Mouse (Mus musculus) midbrain, embryonic 10.5 days (tissue): Measurements from ENCODE around the gene Slc7a8. TPM values are rescaled to one million over a fixed set of nuclear protein-coding genes. Genes with fewer than 3 reads are reported as not detected.
A peak's percentile ranks its signal among the peaks of the same experiment; 100 is the strongest.

Experiments used
- DNase-seq: peaks from one replicate; pipeline ENCODE4 v3.0.0-alpha.2; 2017; ENCODE audit warnings: low spot score
- H3K27ac ChIP-seq: fragments of 300-500 bp; sonication (generic); replicated peaks from 2 replicates; pipeline ENCODE4 v1.5.1; 2016; ENCODE audit warnings: mild to moderate bottlenecking
- H3K27me3 ChIP-seq: fragments of 300-500 bp; sonication (generic); 2 replicates; pipeline ENCODE4 v1.6.1; 2016; ENCODE audit warnings: low read depth, mild to moderate bottlenecking; ENCODE audit not compliant: poor library complexity, severe bottlenecking
- H3K36me3 ChIP-seq: fragments of 300-500 bp; sonication (generic); 2 replicates; pipeline ENCODE4 v1.6.1; 2016; ENCODE audit warnings: mild to moderate bottlenecking, moderate library complexity
- H3K4me1 ChIP-seq: fragments of 300-500 bp; sonication (generic); 2 replicates; pipeline ENCODE4 v1.6.1; 2016
- H3K4me3 ChIP-seq: fragments of 300-500 bp; sonication (generic); 2 replicates; pipeline ENCODE4 v1.5.1; 2016; ENCODE audit warnings: mild to moderate bottlenecking, moderate library complexity
- H3K9me3 ChIP-seq: fragments of 300-500 bp; sonication (generic); replicated peaks from 2 replicates; pipeline ENCODE4 v1.6.1; 2016; ENCODE audit warnings: mild to moderate bottlenecking
- WGBS: fragments of 180-500 bp; shearing (Covaris S2); methylation state at CpG from one replicate; pipeline ENCODE4 v1.1.7; 2016; 5-methylcytosine and 5-hydroxymethylcytosine counted together
- polyA plus RNA-seq: library from polyadenylated mRNA; unstranded; fragments of >200 nt; fragmentation: Nextera tagmentation; extraction: Ambion mirVana; gene quantifications from 2 replicates; pipeline ENCODE4 v1.2.1, GENCODE M21; 2016

Gene Slc7a8
- polyA plus RNA-seq, 1 experiment from 2014 or later = 1.8 TPM

DNA sequence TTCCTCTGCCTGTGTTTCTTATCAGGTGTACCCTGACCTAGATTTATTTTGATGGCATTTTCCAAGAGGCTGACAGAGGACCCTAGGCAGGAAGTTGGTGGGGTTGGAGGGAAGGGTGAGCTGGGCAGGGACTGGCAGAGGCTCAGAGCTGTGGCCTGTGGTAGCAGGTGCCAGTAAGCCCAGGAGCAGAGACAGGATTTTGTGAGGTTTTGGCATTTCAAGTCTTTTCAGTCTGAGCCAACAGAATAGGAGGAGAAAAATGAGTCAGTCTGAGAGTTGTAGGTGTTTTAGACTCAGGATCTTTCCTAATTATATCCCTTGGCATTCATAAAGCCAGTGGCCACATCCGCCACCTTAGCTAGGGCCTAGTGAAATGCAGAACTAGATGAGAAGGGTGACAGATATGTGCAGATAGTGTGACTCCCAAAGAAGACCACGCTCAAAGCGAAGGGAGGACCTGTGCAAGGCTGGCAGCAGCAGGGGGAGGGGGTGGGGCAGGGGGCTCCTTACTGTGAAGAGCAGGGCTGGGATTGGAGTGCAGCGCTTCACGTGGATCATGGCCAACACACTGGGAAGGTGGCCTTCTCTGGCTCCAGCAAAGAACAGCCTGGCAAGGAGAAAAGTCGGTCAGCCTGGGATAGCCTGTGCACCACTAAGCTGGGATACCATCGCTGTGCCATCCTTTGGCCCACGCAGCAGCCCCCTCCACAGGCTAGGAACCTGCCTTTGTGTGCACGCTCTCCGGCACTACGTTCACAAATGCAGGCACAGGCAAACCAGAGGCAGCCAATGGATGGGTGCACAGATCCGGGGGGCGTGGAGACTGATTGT, 52.7 kb downstream of the Slc7a8 start:
- Histone ChIP-seq H3K36me3 (no peaks in the 10 kb centered on the region), H3K4me3 (no peak overlapping the region), H3K9me3 (no peaks in the 10 kb centered on the region), H3K4me1 (peaks cover 3% of the 10 kb centered on the region; the same call in 1 of the 2 replicates), H3K27me3 (peaks cover 3% of the 10 kb centered on the region; the same call in 1 of the 2 replicates), H3K27ac (0 out of 2 replicates have a peak overlapping the region, but pooled peaks have one; percentile 17)
- no peak for DNase-seq
- 67% methylated on average over 13 of the region's 13 CpGs for WGBS

DNA sequence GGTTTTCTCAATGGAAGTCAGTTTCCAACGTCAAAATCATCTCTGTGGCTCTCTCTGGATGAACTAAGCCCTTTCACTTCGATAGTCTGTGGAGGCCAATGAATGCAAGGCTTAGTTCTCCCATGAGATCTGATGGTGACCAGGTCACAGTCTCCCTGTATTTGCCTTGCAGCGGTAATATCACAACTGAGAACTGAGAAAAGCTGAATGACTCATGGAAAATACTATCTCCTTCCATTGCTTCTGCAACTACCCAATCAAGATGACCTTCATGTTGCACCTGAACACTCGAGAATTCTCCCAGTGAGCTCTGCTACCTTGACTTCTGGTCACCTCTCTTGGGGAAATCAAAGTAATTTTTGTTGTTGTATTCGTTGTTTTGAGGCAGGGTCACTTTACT, 54.2 kb downstream of the Slc7a8 start:
- Histone ChIP-seq H3K27me3 (peaks cover 3% of the 10 kb centered on the region; the same call in 1 of the 2 replicates), H3K9me3 (no peaks in the 10 kb centered on the region), H3K4me3 (no peak overlapping the region), H3K27ac (no peak overlapping the region), H3K36me3 (no peaks in the 10 kb centered on the region), H3K4me1 (peaks cover 6% of the 10 kb centered on the region; the same call in 1 of the 2 replicates)
- WGBS = 83% methylated on average over 5 of the region's 5 CpGs
- no peak for DNase-seq

DNA sequence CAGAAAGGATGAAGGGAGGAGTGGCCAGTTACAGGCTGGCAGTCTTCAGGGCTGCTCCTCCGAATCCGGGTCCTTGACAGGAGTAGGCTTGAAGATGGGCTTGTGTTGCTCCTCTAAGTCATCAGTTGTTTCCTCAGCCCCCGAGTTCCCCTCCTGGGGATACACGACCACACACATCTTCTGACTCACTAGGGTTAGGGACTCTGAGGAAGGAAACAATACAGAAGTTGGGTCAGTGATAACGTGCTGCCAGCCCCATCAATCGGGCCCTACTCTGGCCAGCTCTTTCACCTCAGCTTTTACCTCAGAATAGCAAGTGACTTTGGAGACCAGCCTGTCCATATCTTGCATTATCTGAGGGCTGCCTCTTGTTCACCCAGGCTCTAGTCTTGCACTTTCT, 57.7 kb downstream of the Slc7a8 start:
- no peak for DNase-seq
- Histone ChIP-seq H3K27me3 (no peaks in the 10 kb centered on the region), H3K36me3 (no peaks in the 10 kb centered on the region), H3K4me3 (no peak overlapping the region), H3K4me1 (peaks cover 6% of the 10 kb centered on the region; the same call in 1 of the 2 replicates), H3K27ac (no peak overlapping the region), H3K9me3 (no peaks in the 10 kb centered on the region)
- WGBS = 83% methylated on average over 6 of the region's 6 CpGs

DNA sequence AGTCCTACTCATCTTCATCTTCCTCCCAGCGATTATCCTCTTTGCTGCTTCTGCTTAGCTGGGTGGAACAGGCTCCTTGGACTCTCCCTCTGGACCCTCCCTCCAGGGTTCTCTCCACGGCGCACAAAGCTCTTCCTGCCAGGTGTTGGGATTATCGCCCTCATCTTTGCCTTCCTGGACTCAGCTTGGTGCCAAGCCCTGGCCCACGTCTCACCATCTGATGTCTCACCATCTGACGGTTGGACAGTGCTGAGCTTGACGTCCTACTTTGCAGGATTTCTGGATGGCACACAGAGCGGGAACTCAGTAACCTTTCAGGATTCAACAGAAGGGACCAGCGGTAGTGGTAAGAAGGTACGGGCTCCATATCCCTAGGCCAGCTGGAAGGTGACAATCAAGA, 60.0 kb downstream of the Slc7a8 start:
- no peak for DNase-seq

DNA sequence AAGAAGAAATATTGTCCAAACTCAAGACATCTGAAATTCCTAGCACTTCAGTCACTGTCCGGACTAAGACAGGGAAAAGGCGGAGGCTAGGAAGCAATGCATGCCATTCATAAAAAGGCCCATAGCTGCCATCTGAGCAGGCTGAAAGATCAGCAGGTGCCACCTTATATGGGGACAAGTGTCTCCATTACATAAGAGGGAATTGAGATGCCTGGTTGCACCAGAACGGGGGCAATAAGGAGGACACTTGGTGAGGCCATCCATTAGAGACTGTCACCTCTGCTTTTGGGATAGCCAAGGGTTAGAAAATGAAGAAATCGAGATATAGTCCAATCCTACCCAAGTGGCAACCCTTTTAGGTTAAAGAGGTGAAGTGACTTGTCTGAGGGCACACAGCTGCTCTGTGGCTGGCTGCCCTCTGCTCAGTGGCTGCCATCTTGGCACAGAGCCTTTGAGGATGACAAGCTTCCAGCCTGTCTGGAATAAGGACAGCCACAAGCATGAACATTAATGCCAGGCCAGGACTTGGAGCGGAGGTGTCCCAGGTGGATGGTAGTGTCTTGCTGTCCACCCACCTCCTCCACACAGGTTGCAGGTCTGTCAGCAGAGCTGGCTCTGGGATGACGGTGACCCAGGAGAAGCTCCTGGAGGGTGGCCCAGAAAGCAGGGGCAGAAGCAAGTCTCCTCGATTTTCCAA, 60.9 kb downstream of the Slc7a8 start:
- Histone ChIP-seq H3K27ac (no peak overlapping the region), H3K4me1 (peaks cover 6% of the 10 kb centered on the region; the same call in 1 of the 2 replicates), H3K27me3 (peaks cover 7% of the 10 kb centered on the region; the same call in 1 of the 2 replicates), H3K36me3 (no peaks in the 10 kb centered on the region), H3K9me3 (no peaks in the 10 kb centered on the region), H3K4me3 (no peak overlapping the region)
- whole genome bisulfite sequencing = 90% methylated on average over 7 of the region's 7 CpGs
- no peak for DNase-seq

More for the DNA sequence above, 60.0 kb downstream of the Slc7a8 start:
- no peaks in the 10 kb centered on the region for H3K27me3 ChIP-seq
- WGBS = 83% methylated on average over 10 of the region's 10 CpGs
- H3K36me3 ChIP-seq = no peaks in the 10 kb centered on the region
- no peak overlapping the region for H3K4me3 ChIP-seq
- peaks cover 6% of the 10 kb centered on the region; the same call in 1 of the 2 replicates for H3K4me1 ChIP-seq
- no peak overlapping the region for H3K27ac ChIP-seq
- H3K9me3 ChIP-seq = no peaks in the 10 kb centered on the region

DNA sequence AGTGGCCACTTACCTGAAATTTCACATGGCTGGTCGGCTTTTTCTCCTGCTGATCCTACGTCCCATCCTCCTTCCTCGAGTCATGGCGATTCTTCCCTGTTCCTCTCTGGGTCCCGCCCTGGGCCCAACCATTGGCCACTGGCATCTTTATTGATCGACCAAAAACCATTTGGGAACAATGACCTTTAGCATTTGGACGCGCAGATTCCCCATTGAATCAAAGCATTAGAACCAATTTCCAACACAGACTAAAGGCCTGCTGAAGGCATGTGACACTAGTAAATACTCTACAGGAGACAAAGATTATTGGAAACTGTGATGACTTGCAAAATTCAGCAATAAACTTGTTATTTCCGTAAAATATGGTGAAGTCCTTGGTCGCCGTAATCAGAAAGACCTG, 61.7 kb downstream of the Slc7a8 start:
- Histone ChIP-seq H3K9me3 (no peaks in the 10 kb centered on the region), H3K36me3 (no peaks in the 10 kb centered on the region), H3K4me1 (peaks cover 7% of the 10 kb centered on the region; the same call in 1 of the 2 replicates), H3K27me3 (peaks cover 10% of the 10 kb centered on the region), H3K27ac (no peak overlapping the region), H3K4me3 (no peak overlapping the region)
- DNase-seq = no peak
- 91% methylated on average over 11 of the region's 11 CpGs for WGBS

DNA sequence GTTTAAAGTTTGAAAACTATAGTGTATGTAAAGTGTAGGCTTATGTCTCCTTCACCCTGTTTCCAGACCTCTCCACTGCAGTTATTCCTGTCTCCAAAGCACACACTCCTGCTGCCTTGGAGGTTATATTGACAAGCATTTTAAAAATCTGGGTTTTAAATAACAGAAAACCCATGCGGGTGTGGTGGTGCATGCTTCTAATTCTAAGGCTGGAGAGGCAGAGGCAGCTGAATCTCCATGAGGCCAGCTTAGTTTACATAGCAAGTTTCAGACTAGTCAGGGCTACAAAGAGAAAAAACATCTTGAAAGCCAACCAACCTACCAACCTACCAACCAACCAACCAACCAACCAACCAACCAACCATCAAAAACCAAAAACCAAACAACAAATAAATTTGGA, 66.3 kb downstream of the Slc7a8 start:
- DNase-seq = no peak
- Histone ChIP-seq H3K9me3 (no peaks in the 10 kb centered on the region), H3K27ac (no peak overlapping the region), H3K4me3 (no peak overlapping the region), H3K27me3 (peaks cover 16% of the 10 kb centered on the region), H3K36me3 (no peaks in the 10 kb centered on the region), H3K4me1 (peaks cover 11% of the 10 kb centered on the region)
- WGBS = 79% methylated on average over 1 of the region's 1 CpGs

DNA sequence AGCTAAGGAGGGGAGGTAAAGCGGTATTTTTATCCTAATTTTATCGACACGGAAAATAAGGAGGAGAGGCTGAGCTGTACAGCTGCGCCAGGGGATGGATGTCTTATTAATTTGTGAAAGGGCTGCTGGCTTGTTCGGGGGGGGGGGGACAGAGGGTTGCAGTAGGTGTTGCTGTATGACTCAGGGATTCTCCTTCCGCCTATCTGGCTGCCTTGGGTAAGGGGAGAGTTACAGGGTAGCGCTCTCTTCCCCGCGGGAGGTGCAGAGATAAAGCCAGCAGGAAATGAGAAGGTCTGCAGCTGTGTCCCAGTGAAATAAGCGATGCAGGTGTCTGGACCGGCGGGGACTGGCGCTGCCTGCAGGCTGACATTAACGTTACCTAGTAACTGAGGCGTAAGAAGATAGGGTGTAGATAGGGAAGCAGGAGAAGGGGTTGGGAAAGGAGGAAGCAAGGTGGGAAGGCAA, 67.1 kb downstream of the Slc7a8 start:
- Histone ChIP-seq H3K4me3 (peak overlapping the region; percentile 46), H3K36me3 (no peaks in the 10 kb centered on the region), H3K27me3 (peaks cover 16% of the 10 kb centered on the region), H3K27ac (no peak overlapping the region), H3K4me1 (peaks cover 11% of the 10 kb centered on the region), H3K9me3 (no peaks in the 10 kb centered on the region)
- DNase-seq = peak; percentile 19
- 3% methylated on average over 15 of the region's 15 CpGs for WGBS

DNA sequence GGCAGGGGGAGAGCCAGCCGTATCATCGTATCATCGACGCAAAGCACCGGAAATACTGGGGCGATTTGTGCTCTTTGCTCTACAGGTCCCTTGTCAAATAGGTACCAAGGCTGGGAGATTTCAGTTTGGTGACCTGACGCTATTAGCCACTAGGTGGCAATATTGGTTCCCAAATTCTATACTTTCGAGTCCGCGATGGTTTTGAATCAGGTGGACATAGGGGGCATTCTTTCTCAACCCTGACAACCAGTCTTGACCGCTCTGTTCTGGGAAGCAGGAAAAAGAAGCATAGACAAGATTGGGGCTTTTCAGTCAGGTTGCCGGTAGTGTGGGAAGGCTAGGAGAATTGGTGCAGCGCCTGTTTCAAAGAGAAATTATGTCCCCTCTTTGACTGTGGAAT, 67.6 kb downstream of the Slc7a8 start:
- Histone ChIP-seq H3K4me3 (peak overlapping the region; percentile 46), H3K4me1 (peaks cover 11% of the 10 kb centered on the region), H3K27ac (no peak overlapping the region), H3K9me3 (no peaks in the 10 kb centered on the region), H3K36me3 (no peaks in the 10 kb centered on the region), H3K27me3 (peaks cover 16% of the 10 kb centered on the region)
- WGBS = 3% methylated on average over 13 of the region's 13 CpGs
- peak; percentile 75 for DNase-seq

DNA sequence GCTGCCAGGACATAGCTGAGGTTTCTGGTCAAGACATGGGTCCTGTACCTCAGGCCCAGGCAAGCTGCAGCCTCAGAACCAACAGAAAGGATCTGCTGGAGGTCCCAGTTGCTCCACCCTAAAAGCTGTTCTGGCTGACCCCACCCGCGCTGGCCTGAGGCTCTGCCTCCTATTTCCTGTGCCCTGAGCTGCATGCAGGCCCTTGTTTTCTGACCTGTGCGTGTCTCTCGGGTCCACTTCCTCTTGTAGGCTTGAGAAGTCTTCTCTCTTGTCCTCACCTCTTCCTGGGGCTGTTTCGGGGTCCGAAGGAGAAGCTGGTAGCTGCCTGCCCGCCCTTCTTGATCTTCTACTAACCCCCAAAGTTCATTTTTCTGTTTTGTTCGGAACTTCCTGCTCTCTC, 68.9 kb downstream of the Slc7a8 start:
- 73% methylated on average over 8 of the region's 8 CpGs for WGBS
- Histone ChIP-seq H3K4me1 (peaks cover 11% of the 10 kb centered on the region), H3K9me3 (no peaks in the 10 kb centered on the region), H3K27ac (no peak overlapping the region), H3K4me3 (no peak overlapping the region), H3K27me3 (peaks cover 16% of the 10 kb centered on the region), H3K36me3 (no peaks in the 10 kb centered on the region)
- no peak for DNase-seq

DNA sequence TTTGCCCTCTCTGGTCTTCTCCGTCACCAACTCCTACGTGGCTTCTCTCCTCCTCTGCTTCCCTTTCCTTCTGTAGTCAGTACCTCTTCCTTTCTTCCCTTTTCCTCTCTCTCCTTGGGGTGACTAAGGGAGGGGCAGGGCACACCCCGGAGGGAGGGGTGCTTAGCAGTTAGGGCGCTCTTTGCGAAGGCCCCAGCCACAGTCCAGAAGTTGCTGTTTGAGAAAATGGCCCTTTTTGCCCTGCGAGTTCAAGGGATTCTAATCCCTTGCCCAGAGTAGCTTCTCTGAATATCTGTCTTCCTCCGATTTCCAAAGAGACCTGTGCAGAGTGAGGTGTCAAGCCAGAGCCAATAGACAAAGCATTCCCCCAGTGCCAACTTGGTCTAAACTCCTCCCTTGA, 69.7 kb downstream of the Slc7a8 start, which contains the start of gene Cebpe:
Gene Cebpe (minus strand): TSS at position 101 of the 400 bp plus-strand sequence.
- peaks cover 17% of the 10 kb centered on the region for H3K4me1 ChIP-seq
- H3K9me3 ChIP-seq = no peaks in the 10 kb centered on the region
- no peak within 1 kb of the TSS for H3K4me3 ChIP-seq
- H3K36me3 ChIP-seq = no peaks in the 10 kb centered on the region
- no peak for DNase-seq
- peaks cover 16% of the 10 kb centered on the region for H3K27me3 ChIP-seq
- H3K27ac ChIP-seq = no peak within 1 kb of the TSS
- WGBS = 91% methylated on average over 7 of the region's 7 CpGs

DNA sequence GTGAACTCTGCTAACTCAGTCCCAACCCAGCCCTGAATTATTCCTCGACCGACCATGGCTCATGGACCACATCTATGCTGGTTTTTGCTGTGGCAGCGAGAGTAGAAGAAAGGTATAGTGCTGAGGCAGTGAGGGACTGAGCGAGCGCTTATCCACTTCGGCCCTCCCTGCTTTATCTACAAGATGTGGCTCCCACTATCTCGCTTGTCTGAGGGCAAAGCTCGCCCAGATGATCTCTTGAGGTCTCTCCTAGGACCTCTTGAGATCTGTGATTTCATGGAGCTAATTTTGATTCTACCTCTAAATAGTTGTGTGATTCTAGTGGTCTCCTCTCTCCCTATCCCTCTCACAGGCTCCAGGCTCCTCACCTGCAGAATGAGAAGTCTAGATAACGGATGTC, 72.7 kb downstream of the Slc7a8 start:
- H3K4me1 ChIP-seq = peaks cover 18% of the 10 kb centered on the region
- 89% methylated on average over 9 of the region's 9 CpGs for WGBS
- no peaks in the 10 kb centered on the region for H3K27me3 ChIP-seq
- H3K4me3 ChIP-seq = no peak overlapping the region
- no peaks in the 10 kb centered on the region for H3K36me3 ChIP-seq
- no peak overlapping the region for H3K27ac ChIP-seq
- DNase-seq = no peak
- H3K9me3 ChIP-seq = no peaks in the 10 kb centered on the region
